ENCODE assay signal across 8 mouse cellular contexts in the genomic region with DNA sequence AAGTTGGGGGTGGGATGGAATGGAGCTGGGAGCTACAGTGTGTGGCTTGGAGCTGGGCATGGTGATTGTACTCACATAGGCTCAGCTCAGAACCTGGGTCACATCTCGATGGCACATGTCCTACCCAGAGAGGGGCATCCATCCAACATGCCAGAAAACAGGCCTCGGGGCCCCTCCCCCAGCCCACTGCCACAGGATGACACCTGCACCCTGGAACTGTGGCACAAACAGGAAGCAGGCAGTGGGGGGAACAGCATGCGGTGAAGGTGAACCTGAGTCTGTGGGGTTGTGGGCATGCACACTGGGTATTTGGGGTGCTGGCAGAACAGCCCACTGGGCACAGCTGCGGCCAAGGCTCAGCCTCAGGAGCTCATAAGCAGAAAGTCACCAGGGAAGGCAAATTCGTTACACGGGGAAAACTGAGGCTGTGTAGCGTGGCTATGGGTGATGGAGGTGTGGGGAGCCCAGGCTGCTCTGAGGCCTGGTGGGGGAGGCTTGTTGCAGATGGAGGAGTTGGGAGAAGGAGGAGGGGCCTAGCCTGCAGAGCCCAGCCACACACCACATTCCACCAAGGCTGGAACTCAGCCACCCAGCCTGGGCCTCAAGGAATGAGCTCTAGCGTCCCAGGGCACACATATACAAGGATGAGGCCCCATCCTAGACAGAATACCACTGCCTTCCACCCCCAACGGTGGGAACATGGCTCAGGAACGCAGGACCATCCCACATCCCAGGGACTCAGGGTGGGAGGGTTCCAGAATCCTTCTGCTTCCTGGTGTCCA. TPM values are rescaled to one million over a fixed set of nuclear protein-coding genes. Genes with fewer than 3 reads are reported as not detected.
DNase-seq lines count a peak whose midpoint lies in the region; ATAC-seq and TF ChIP-seq lines count a peak whose summit lies in the region.

No protein-coding gene starts in this region.

- H3K4me1 ChIP-seq in heart, adult 2 months (ENCODE audit: control insufficient read depth, insufficient read depth, low read length), result peaks cover 33% of the 10 kb centered on the region
- H3K4me1 ChIP-seq in liver, embryonic 15.5 days (replicated peaks), result peaks cover 30% of the 10 kb centered on the region
- 0 out of 2 replicates have a peak, but pooled peaks cover 4% of the 10 kb centered on the region for H3K4me1 ChIP-seq in midbrain, embryonic 13.5 days (replicated peaks)

- TF ChIP-seq CTCF in heart, adult 2 months (IDR thresholded peaks at IDR 0.05), result no peak

- peak overlapping the region; percentile 52 for H3K9ac ChIP-seq in heart, adult 2 months (ENCODE audit: low read depth, low read length)
- H3K9ac ChIP-seq in liver, embryonic 15.5 days, result no peak overlapping the region
- H3K9ac ChIP-seq in midbrain, embryonic 13.5 days (replicated peaks), result no peak overlapping the region

- TF ChIP-seq EP300 in heart, adult 2 months (IDR thresholded peaks at IDR 0.05; ENCODE audit: insufficient read depth, low read depth, low read length), result no peak

- 0 out of 2 replicates have a peak overlapping the region, but pooled peaks have one; percentile 23 for H3K4me2 ChIP-seq in liver, embryonic 15.5 days
- no peak overlapping the region for H3K4me2 ChIP-seq in midbrain, embryonic 13.5 days (replicated peaks)

- TF ChIP-seq POLR2A in heart, adult 2 months (IDR thresholded peaks at IDR 0.05; ENCODE audit: insufficient read depth, low read depth, low read length), result no peak

- H3K27me3 ChIP-seq in heart, adult 2 months (ENCODE audit: control insufficient read depth, insufficient read depth, low read length), result no peaks in the 10 kb centered on the region
- H3K27me3 ChIP-seq in liver, embryonic 15.5 days, result peaks cover 13% of the 10 kb centered on the region
- H3K27me3 ChIP-seq in midbrain, embryonic 13.5 days, result peaks cover 31% of the 10 kb centered on the region

- WGBS in heart, adult 2 months, result 28% methylated on average over 10 of the region's 10 CpGs
- 55% methylated on average over 10 of the region's 10 CpGs for WGBS in liver, embryonic 15.5 days (ENCODE audit: insufficient replicate concordance)
- WGBS in midbrain, embryonic 13.5 days, result 79% methylated on average over 10 of the region's 10 CpGs

- ATAC-seq in liver, embryonic 15.5 days (ENCODE audit: insufficient read depth), result no peak
- no peak for ATAC-seq in midbrain, embryonic 13.5 days

- peak overlapping the region; percentile 27; the same call in 1 of the 2 replicates for H3K4me3 ChIP-seq in heart, adult 2 months
- 0 out of 2 replicates have a peak overlapping the region, but pooled peaks have one; percentile 5 for H3K4me3 ChIP-seq in liver, embryonic 15.5 days (replicated peaks)
- H3K4me3 ChIP-seq in midbrain, embryonic 13.5 days (replicated peaks), result no peak overlapping the region

- no peaks in the 10 kb centered on the region for H3K36me3 ChIP-seq in heart, adult 2 months (ENCODE audit: control insufficient read depth, insufficient read depth, low read length)
- peaks cover 32% of the 10 kb centered on the region for H3K36me3 ChIP-seq in liver, embryonic 15.5 days (replicated peaks)
- peaks cover 37% of the 10 kb centered on the region for H3K36me3 ChIP-seq in midbrain, embryonic 13.5 days

- H3K79me2 ChIP-seq in heart, adult 2 months (replicated peaks; ENCODE audit: control insufficient read depth, insufficient read depth, low read length), result no peaks in the 10 kb centered on the region

- DNase-seq in heart, adult 2 months, result peak in 1 of 2 experiments; percentile 55
- no peak for DNase-seq in heart, adult 18-20 months
- peak; percentile 69 for DNase-seq in Muller cell, postnatal 12 days (ENCODE audit: inconsistent ontology term)
- peak; percentile 72 for DNase-seq in heart, postnatal 4 days
- peak; percentile 93 for DNase-seq in thymus, postnatal 14 days
- DNase-seq in frontal cortex, postnatal 14 days (ENCODE audit: low spot score in 2 of 2), result no peak

- peak overlapping the region; percentile 86 for H3K27ac ChIP-seq in heart, adult 2 months
- 0 out of 2 replicates have a peak overlapping the region, but pooled peaks have one; percentile 1 for H3K27ac ChIP-seq in liver, embryonic 15.5 days (replicated peaks)
- H3K27ac ChIP-seq in midbrain, embryonic 13.5 days, result no peak overlapping the region

- intact Hi-C loops in heart, adult 2 months (cut with DNase I), result no loop called here

- no peaks in the 10 kb centered on the region for H3K9me3 ChIP-seq in liver, embryonic 15.5 days (replicated peaks)
- no peaks in the 10 kb centered on the region for H3K9me3 ChIP-seq in midbrain, embryonic 13.5 days

RNA-seq across cellular contexts. Expression of a gene that starts 0.9 kb away (rescaled TPM):
- total RNA-seq in heart, adult 2 months (2021), result 1 to 10 TPM; 3.8 to 4.1 TPM
- polyA plus RNA-seq in heart, adult 2 months (2012; rRNA removed), result 7.1 and 8.7 TPM in 2 replicates
- total RNA-seq in heart, adult 18-20 months (2021), result 1 to 10 TPM; 2.5 to 2.7 TPM
- total RNA-seq in heart, postnatal 4 days (2021), result 1 to 10 TPM; 5.5 to 5.6 TPM
- 4.0 and 5.0 TPM in 2 replicates for polyA plus RNA-seq in liver, embryonic 15.5 days (2015; fragmentation: Nextera tagmentation; extraction: Ambion mirVana)
- polyA plus RNA-seq in midbrain, embryonic 13.5 days (2015; fragmentation: Nextera tagmentation; extraction: Ambion mirVana), result 4.7 and 4.9 TPM in 2 replicates

RNA-seq across cellular contexts. Expression of a gene that starts 8.5 kb away (rescaled TPM):
- total RNA-seq in heart, adult 2 months (2021), result 10 to 100 TPM; 16.1 to 18.0 TPM
- polyA plus RNA-seq in heart, adult 2 months (2012; rRNA removed), result 15.4 and 18.0 TPM in 2 replicates
- total RNA-seq in heart, adult 18-20 months (2021), result 10 to 100 TPM; 14.6 to 15.8 TPM
- 10 to 100 TPM; 20.7 to 21.0 TPM for total RNA-seq in heart, postnatal 4 days (2021)
- 24.3 and 29.5 TPM in 2 replicates for polyA plus RNA-seq in liver, embryonic 15.5 days (2015; fragmentation: Nextera tagmentation; extraction: Ambion mirVana)
- 35.5 and 35.8 TPM in 2 replicates for polyA plus RNA-seq in midbrain, embryonic 13.5 days (2015; fragmentation: Nextera tagmentation; extraction: Ambion mirVana)

RNA-seq across cellular contexts. Expression of a gene that starts 13.7 kb away (rescaled TPM):
- total RNA-seq in heart, adult 2 months (2021), result 1 to 10 TPM; 5.5 to 6.4 TPM
- polyA plus RNA-seq in heart, adult 2 months (2012; rRNA removed), result 4.7 and 4.8 TPM in 2 replicates
- 1 to 10 TPM; 3.4 to 4.7 TPM for total RNA-seq in heart, adult 18-20 months (2021)
- total RNA-seq in heart, postnatal 4 days (2021), result 1 to 10 TPM; 2.2 to 3.3 TPM
- polyA plus RNA-seq in liver, embryonic 15.5 days (2015; fragmentation: Nextera tagmentation; extraction: Ambion mirVana), result not detected in 2 replicates
- polyA plus RNA-seq in midbrain, embryonic 13.5 days (2015; fragmentation: Nextera tagmentation; extraction: Ambion mirVana), result not detected in 2 replicates

RNA-seq across cellular contexts. Expression of a gene that starts 20.9 kb away (rescaled TPM):
- 10 to 100 TPM; 55.6 to 58.1 TPM for total RNA-seq in heart, adult 2 months (2021)
- 44.3 and 54.9 TPM in 2 replicates for polyA plus RNA-seq in heart, adult 2 months (2012; rRNA removed)
- 10 to 100 TPM; 57.1 to 62.2 TPM for total RNA-seq in heart, adult 18-20 months (2021)
- total RNA-seq in heart, postnatal 4 days (2021), result 100 to 1,000 TPM; 107 to 113 TPM
- polyA plus RNA-seq in liver, embryonic 15.5 days (2015; fragmentation: Nextera tagmentation; extraction: Ambion mirVana), result 22.3 and 22.6 TPM in 2 replicates
- 46.5 and 49.8 TPM in 2 replicates for polyA plus RNA-seq in midbrain, embryonic 13.5 days (2015; fragmentation: Nextera tagmentation; extraction: Ambion mirVana)

RNA-seq across cellular contexts. Expression of a gene that starts 27.9 kb away (rescaled TPM):
- 10 to 100 TPM; 10.6 to 11.1 TPM for total RNA-seq in heart, adult 2 months (2021)
- 9.6 and 10.5 TPM in 2 replicates for polyA plus RNA-seq in heart, adult 2 months (2012; rRNA removed)
- 10 to 100 TPM; 11.0 to 12.7 TPM for total RNA-seq in heart, adult 18-20 months (2021)
- total RNA-seq in heart, postnatal 4 days (2021), result 10 to 100 TPM; 12.1 to 13.5 TPM
- polyA plus RNA-seq in liver, embryonic 15.5 days (2015; fragmentation: Nextera tagmentation; extraction: Ambion mirVana), result 15.0 and 16.5 TPM in 2 replicates
- polyA plus RNA-seq in midbrain, embryonic 13.5 days (2015; fragmentation: Nextera tagmentation; extraction: Ambion mirVana), result 8.8 and 10.1 TPM in 2 replicates

Comparison
In these comparisons a context has a peak if more than half of its experiments do, and no peak if none do; other contexts are left out.
1. DNase-seq: peak in Muller cell, postnatal 12 days (single experiment), heart, postnatal 4 days (single experiment) and thymus, postnatal 14 days (single experiment); none in heart, adult 18-20 months (0 of 2) and frontal cortex, postnatal 14 days (0 of 2).